Mouse (Mus musculus): ENCODE measurements at regions not wholly inside any gene's neighbourhood (a gene's known extent, or its start where the extent isn't known, plus 50 kb on each side); places are given as distances from the start of the nearest gene placed in this dataset.

GRCm38 (mm10) chr8:8938536-8938935 is 248.2 kb upstream of the Arglu1 start:
- no peak for ATAC-seq (ENCODE audit: low read depth)
- H3K9me3 ChIP-seq: no peaks in the 10 kb centered on the region
- H3K4me1 ChIP-seq (replicated peaks): 0 out of 2 replicates have a peak, but pooled peaks cover 5% of the 10 kb centered on the region
- no peak overlapping the region for H3K27ac ChIP-seq (replicated peaks)
- no peak overlapping the region for H3K4me2 ChIP-seq
- no peak overlapping the region for H3K4me3 ChIP-seq
- H3K36me3 ChIP-seq: no peaks in the 10 kb centered on the region
- H3K9ac ChIP-seq: no peak overlapping the region
- WGBS: 75% methylated on average over 7 of the region's 7 CpGs
- H3K27me3 ChIP-seq: no peaks in the 10 kb centered on the region

GRCm38 (mm10) chr8:8932466-8932865 is 242.1 kb upstream of the Arglu1 start:
- Histone ChIP-seq H3K27me3 (no peaks in the 10 kb centered on the region), H3K4me1 (replicated peaks) (no peaks in the 10 kb centered on the region), H3K9me3 (no peaks in the 10 kb centered on the region), H3K4me3 (no peak overlapping the region), H3K27ac (replicated peaks) (no peak overlapping the region), H3K36me3 (no peaks in the 10 kb centered on the region), H3K4me2 (no peak overlapping the region), H3K9ac (no peak overlapping the region)
- ATAC-seq (ENCODE audit: low read depth): no peak
- WGBS: 65% methylated on average over 3 of the region's 3 CpGs

- WGBS: 86% methylated on average over 6 of the region's 6 CpGs
These were observed 241.4 kb upstream of the Arglu1 start for GRCm38 (mm10) chr8:8931746-8932145.

GRCm38 (mm10) chr8:8928074-8928862 is 237.9 kb upstream of the Arglu1 start:
- H3K27me3 ChIP-seq: no peaks in the 10 kb centered on the region
- WGBS: 72% methylated on average over 18 of the region's 18 CpGs
- no peak overlapping the region for H3K4me3 ChIP-seq
- H3K27ac ChIP-seq (replicated peaks): peak overlapping the region; percentile 3; the same call in 1 of the 2 replicates
- no peak overlapping the region for H3K4me2 ChIP-seq
- ATAC-seq (ENCODE audit: low read depth): peak; percentile 40; the same call in 1 of the 2 replicates
- H3K9me3 ChIP-seq: no peaks in the 10 kb centered on the region
- no peaks in the 10 kb centered on the region for H3K36me3 ChIP-seq
- no peak overlapping the region for H3K9ac ChIP-seq
- H3K4me1 ChIP-seq (replicated peaks): no peaks in the 10 kb centered on the region

More at GRCm38 (mm10) chr8:8931746-8932145, 241.4 kb upstream of the Arglu1 start:
- Histone ChIP-seq H3K9me3 (no peaks in the 10 kb centered on the region), H3K4me1 (replicated peaks) (no peaks in the 10 kb centered on the region), H3K27ac (replicated peaks) (no peak overlapping the region), H3K4me3 (no peak overlapping the region), H3K27me3 (no peaks in the 10 kb centered on the region), H3K9ac (no peak overlapping the region), H3K4me2 (no peak overlapping the region), H3K36me3 (no peaks in the 10 kb centered on the region)
- no peak for ATAC-seq (ENCODE audit: low read depth)

GRCm38 (mm10) chr8:8921446-8921845 is 231.1 kb upstream of the Arglu1 start:
- no peak overlapping the region for H3K4me2 ChIP-seq
- no peaks in the 10 kb centered on the region for H3K9me3 ChIP-seq
- no peak overlapping the region for H3K27ac ChIP-seq (replicated peaks)
- no peak for ATAC-seq (ENCODE audit: low read depth)
- no peaks in the 10 kb centered on the region for H3K27me3 ChIP-seq
- no peak overlapping the region for H3K9ac ChIP-seq
- H3K4me3 ChIP-seq: no peak overlapping the region
- peaks cover 8% of the 10 kb centered on the region for H3K4me1 ChIP-seq (replicated peaks)
- WGBS: 28% methylated on average over 2 of the region's 2 CpGs
- H3K36me3 ChIP-seq: no peaks in the 10 kb centered on the region

GRCm38 (mm10) chr8:8919582-8920503 is 229.5 kb upstream of the Arglu1 start:
- Histone ChIP-seq H3K27ac (replicated peaks) (no peak overlapping the region), H3K9ac (no peak overlapping the region), H3K4me2 (no peak overlapping the region), H3K9me3 (peaks cover 2% of the 10 kb centered on the region), H3K36me3 (no peaks in the 10 kb centered on the region), H3K4me1 (replicated peaks) (peaks cover 8% of the 10 kb centered on the region), H3K27me3 (no peaks in the 10 kb centered on the region), H3K4me3 (no peak overlapping the region)
- 17% methylated on average over 11 of the region's 11 CpGs for WGBS
- ATAC-seq (ENCODE audit: low read depth): no peak

- no peak for ATAC-seq (ENCODE audit: low read depth)
- Histone ChIP-seq H3K36me3 (no peaks in the 10 kb centered on the region), H3K4me1 (replicated peaks) (peaks cover 8% of the 10 kb centered on the region), H3K9me3 (peaks cover 4% of the 10 kb centered on the region), H3K4me3 (no peak overlapping the region), H3K27ac (replicated peaks) (no peak overlapping the region), H3K4me2 (no peak overlapping the region), H3K9ac (no peak overlapping the region), H3K27me3 (no peaks in the 10 kb centered on the region)
- 70% methylated on average over 9 of the region's 9 CpGs for WGBS
These were observed 228.7 kb upstream of the Arglu1 start for GRCm38 (mm10) chr8:8919040-8919439.

- no peak for ATAC-seq (ENCODE audit: low read depth)
- 81% methylated on average over 7 of the region's 7 CpGs for WGBS
- Histone ChIP-seq H3K4me2 (no peak overlapping the region), H3K9ac (no peak overlapping the region), H3K36me3 (no peaks in the 10 kb centered on the region), H3K4me3 (no peak overlapping the region), H3K27me3 (no peaks in the 10 kb centered on the region), H3K9me3 (no peaks in the 10 kb centered on the region), H3K4me1 (replicated peaks) (no peaks in the 10 kb centered on the region), H3K27ac (replicated peaks) (no peak overlapping the region)
These were observed 217.3 kb upstream of the Arglu1 start for GRCm38 (mm10) chr8:8907478-8908165.

GRCm38 (mm10) chr8:8892996-8893395 is 202.7 kb upstream of the Arglu1 start:
- Histone ChIP-seq H3K9ac (no peak overlapping the region), H3K27ac (replicated peaks) (no peak overlapping the region), H3K4me1 (replicated peaks) (no peaks in the 10 kb centered on the region), H3K4me2 (no peak overlapping the region), H3K4me3 (no peak overlapping the region), H3K9me3 (no peaks in the 10 kb centered on the region), H3K36me3 (no peaks in the 10 kb centered on the region), H3K27me3 (no peaks in the 10 kb centered on the region)
- no peak for ATAC-seq (ENCODE audit: low read depth)
- WGBS: 14% methylated on average over 3 of the region's 3 CpGs

- H3K27me3 ChIP-seq: peaks cover 7% of the 10 kb centered on the region; the same call in 1 of the 2 replicates
- H3K36me3 ChIP-seq: no peaks in the 10 kb centered on the region
- H3K9ac ChIP-seq: no peak overlapping the region
- H3K4me2 ChIP-seq: no peak overlapping the region
- H3K4me1 ChIP-seq (replicated peaks): peaks cover 10% of the 10 kb centered on the region
- WGBS: 20% methylated on average over 5 of the region's 5 CpGs
- H3K27ac ChIP-seq (replicated peaks): no peak overlapping the region
- H3K9me3 ChIP-seq: no peaks in the 10 kb centered on the region
- no peak overlapping the region for H3K4me3 ChIP-seq
- ATAC-seq (ENCODE audit: low read depth): no peak
These were observed 187.0 kb upstream of the Arglu1 start for GRCm38 (mm10) chr8:8877286-8877685.

GRCm38 (mm10) chr8:8876879-8877278 is 186.6 kb upstream of the Arglu1 start:
- H3K27ac ChIP-seq (replicated peaks): no peak overlapping the region
- H3K9me3 ChIP-seq: no peaks in the 10 kb centered on the region
- no peak overlapping the region for H3K4me3 ChIP-seq
- peaks cover 11% of the 10 kb centered on the region; the same call in 1 of the 2 replicates for H3K27me3 ChIP-seq
- peaks cover 10% of the 10 kb centered on the region for H3K4me1 ChIP-seq (replicated peaks)
- no peaks in the 10 kb centered on the region for H3K36me3 ChIP-seq
- no peak overlapping the region for H3K9ac ChIP-seq
- 50% methylated on average over 9 of the region's 9 CpGs for WGBS
- ATAC-seq (ENCODE audit: low read depth): peak; percentile 19; the same call in 1 of the 2 replicates
- H3K4me2 ChIP-seq: no peak overlapping the region

- Histone ChIP-seq H3K4me2 (no peak overlapping the region), H3K4me3 (no peak overlapping the region), H3K27ac (replicated peaks) (no peak overlapping the region), H3K27me3 (peaks cover 13% of the 10 kb centered on the region; the same call in 1 of the 2 replicates), H3K36me3 (no peaks in the 10 kb centered on the region), H3K9me3 (no peaks in the 10 kb centered on the region), H3K4me1 (replicated peaks) (peaks cover 11% of the 10 kb centered on the region), H3K9ac (no peak overlapping the region)
- 79% methylated on average over 6 of the region's 6 CpGs for WGBS
- ATAC-seq (ENCODE audit: low read depth): no peak
These were observed 186.1 kb upstream of the Arglu1 start for GRCm38 (mm10) chr8:8876469-8876868.
